Mouse (Mus musculus) CH12.LX (cell line): Measurements from ENCODE around the gene Disp2.

Experiments used
- CHD2 ChIP-seq: IDR thresholded peaks from 2 replicates; pipeline ENCODE4 v1.6.1; 2011; ENCODE audit warnings: low read length, improper control_type of control experiment
- POLR2A ChIP-seq: IDR thresholded peaks from 2 replicates; pipeline ENCODE4 v1.6.1; 2011; ENCODE audit warnings: low read depth, mild to moderate bottlenecking, improper control_type of control experiment, low read length

- TF ChIP-seq POLR2A = no peak
- TF ChIP-seq CHD2 = no peak
These were observed 49.0 kb upstream of the Disp2 start for GRCm38 (mm10) chr2:118730622-118730915.
